Mouse (Mus musculus): Measurements from ENCODE around the gene Ncor2.
A peak's percentile ranks its signal among the peaks of the same experiment; 100 is the strongest.

Gene Ncor2

GRCm38 (mm10) chr5:125095525-125096175, 83.4 kb downstream of the Ncor2 start:
- TF ChIP-seq GATA4 (IDR thresholded peaks at IDR 0.05; ENCODE audit: insufficient replicate concordance, low read length), result no peak

DNA sequence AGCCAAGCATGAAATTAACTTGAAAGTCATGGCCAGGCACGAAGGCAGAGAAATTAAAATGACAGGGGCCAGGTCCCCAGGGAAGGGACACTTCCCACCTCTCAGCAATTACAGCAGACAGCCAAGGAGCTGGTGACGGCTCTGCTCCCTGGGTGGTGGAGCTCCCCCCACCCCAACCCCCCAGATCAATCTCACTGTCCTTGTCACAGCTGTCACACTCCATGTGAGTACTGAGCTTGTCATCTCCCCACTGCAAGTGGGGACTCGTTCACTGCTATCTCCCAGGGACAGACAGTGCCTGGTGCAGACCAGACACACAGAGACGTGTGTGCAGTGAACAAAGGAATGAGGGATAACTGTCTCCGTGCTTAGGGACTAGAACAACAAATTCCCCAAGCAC, 85.2 kb downstream of the Ncor2 start:
- TF ChIP-seq GATA4 (IDR thresholded peaks at IDR 0.05; ENCODE audit: insufficient replicate concordance, low read length), result no peak

GRCm38 (mm10) chr5:125088076-125088475, 90.9 kb downstream of the Ncor2 start:
- no peak for TF ChIP-seq GATA4 (IDR thresholded peaks at IDR 0.05; ENCODE audit: insufficient replicate concordance, low read length)

DNA sequence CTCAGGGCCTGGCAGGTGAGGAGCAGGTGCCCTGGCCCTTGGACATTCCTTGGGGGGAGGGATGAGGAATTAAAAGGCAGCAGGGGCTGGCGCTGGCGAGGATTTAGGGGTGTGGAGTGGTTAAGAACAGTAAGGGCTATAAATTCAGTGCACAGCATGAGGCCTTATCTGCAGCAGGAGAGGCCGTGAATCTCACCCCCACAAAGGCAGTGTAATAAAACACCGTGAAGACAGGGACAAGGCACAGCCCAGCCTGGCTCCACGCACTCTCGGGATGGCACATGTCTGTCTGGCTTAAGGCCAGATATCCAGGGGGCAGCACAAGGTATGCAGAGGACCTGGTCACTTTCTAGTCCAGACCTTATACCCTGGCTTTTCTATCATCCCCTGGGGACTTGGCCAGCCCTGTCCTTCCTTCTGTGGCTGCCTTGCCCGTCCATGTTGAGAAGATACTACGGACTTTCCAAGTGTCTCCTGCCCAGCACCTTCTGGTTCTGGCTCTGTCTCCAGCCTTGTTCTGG, 93.9 kb downstream of the Ncor2 start:
- no peak for TF ChIP-seq GATA4 (IDR thresholded peaks at IDR 0.05; ENCODE audit: insufficient replicate concordance, low read length)

- no peak for TF ChIP-seq GATA4 (IDR thresholded peaks at IDR 0.05; ENCODE audit: insufficient replicate concordance, low read length)
Observed at GRCm38 (mm10) chr5:125083674-125084073, 95.3 kb downstream of the Ncor2 start.

- TF ChIP-seq GATA4 (IDR thresholded peaks at IDR 0.05; ENCODE audit: insufficient replicate concordance, low read length), result no peak
Observed at GRCm38 (mm10) chr5:125081318-125082101, 97.5 kb downstream of the Ncor2 start.

- no peak for TF ChIP-seq GATA4 (IDR thresholded peaks at IDR 0.05; ENCODE audit: insufficient replicate concordance, low read length)
Observed at GRCm38 (mm10) chr5:125080787-125081317, 98.2 kb downstream of the Ncor2 start.

DNA sequence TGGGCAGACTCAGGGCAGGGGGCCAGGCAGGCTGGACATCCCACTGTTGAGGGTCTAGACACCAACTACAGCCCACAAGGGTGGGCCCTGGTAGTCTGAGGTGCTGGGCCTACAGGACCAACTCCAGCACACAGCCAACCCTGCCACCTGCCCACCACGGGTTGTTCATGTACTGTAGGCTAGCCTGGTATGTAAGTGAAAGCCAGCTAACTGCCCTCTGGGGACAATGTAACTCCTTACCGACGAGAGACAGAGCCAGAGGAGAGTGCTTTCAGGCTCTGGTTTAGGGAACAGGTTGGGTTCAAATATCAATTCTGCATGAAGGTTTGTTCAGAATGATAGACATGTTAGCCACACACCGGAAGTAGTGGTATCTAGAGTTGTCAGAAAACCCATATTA, 98.7 kb downstream of the Ncor2 start:
- TF ChIP-seq GATA4 (IDR thresholded peaks at IDR 0.05; ENCODE audit: insufficient replicate concordance, low read length), result no peak

GRCm38 (mm10) chr5:125078220-125078619, 100.8 kb downstream of the Ncor2 start:
- TF ChIP-seq GATA4 (IDR thresholded peaks at IDR 0.05; ENCODE audit: insufficient replicate concordance, low read length), result no peak

- TF ChIP-seq GATA4 (IDR thresholded peaks at IDR 0.05; ENCODE audit: insufficient replicate concordance, low read length), result peak; percentile 41; the same call in 1 of the 2 replicates
Observed at GRCm38 (mm10) chr5:125076183-125076582, 102.8 kb downstream of the Ncor2 start.

- TF ChIP-seq GATA4 (IDR thresholded peaks at IDR 0.05; ENCODE audit: insufficient replicate concordance, low read length), result no peak
Observed at GRCm38 (mm10) chr5:125074571-125075171, 104.3 kb downstream of the Ncor2 start.

DNA sequence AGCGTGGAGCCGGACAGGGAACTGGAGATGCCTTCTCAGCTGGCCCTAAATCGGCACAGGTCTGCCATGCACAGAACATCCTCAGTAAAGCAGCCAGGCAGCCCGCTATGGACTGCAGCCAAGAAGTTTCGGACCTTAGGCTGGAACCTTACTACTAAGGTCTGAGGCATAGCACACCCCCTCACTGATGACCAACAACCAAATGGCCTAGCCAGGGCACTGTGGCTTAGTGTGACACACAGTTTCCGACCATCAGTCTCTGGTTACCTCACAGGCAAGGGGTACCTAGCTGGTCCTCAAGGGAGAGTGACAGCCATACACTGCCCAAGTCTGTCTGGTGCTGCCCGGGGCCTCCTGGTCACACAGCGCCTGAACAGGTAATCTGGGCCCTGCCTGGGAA, 105.1 kb downstream of the Ncor2 start:
- no peak for TF ChIP-seq GATA4 (IDR thresholded peaks at IDR 0.05; ENCODE audit: insufficient replicate concordance, low read length)

GRCm38 (mm10) chr5:125073335-125073734, 105.7 kb downstream of the Ncor2 start:
- TF ChIP-seq GATA4 (IDR thresholded peaks at IDR 0.05; ENCODE audit: insufficient replicate concordance, low read length), result no peak

- no peak for TF ChIP-seq GATA4 (IDR thresholded peaks at IDR 0.05; ENCODE audit: insufficient replicate concordance, low read length)
Observed at GRCm38 (mm10) chr5:125072425-125072824, 106.6 kb downstream of the Ncor2 start.

DNA sequence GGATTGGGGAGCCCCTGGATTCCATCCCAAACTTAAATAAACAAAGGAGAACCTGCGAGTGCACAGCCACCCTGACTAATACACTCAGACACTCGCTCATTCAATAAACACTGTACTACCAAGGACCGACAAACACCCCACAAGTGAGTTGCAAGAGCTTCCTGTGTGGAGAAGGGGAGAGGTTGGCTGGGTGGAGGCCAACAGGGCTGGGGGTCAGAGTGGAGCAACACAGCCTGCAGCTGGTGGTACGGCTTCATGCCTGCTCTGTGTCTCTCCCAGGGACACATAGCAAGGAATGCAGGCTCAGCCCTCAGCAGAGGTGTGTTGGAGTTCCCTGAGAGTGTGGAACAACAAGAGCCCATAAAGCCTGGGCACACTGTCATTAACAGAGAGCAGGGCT, 107.1 kb downstream of the Ncor2 start:
- TF ChIP-seq GATA4 (IDR thresholded peaks at IDR 0.05; ENCODE audit: insufficient replicate concordance, low read length), result no peak

DNA sequence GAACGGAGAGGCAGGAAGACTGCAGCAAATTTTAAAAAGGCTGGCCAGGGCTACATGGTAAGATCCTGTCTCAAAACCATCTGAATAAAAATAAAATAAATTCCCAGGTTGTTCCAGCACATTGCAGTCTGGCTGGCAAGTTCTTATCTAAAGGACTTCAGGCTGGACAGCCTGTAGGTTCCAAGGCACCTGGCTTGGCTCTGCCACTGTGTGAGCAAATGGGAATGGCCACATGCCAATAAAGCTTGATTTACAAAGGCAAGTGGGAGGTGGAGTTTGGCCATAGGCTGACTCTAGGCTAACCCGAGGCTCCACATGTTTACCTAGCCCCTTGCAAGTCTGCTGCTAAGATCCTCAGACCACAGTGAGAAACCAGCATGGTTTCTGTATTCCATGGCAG, 108.6 kb downstream of the Ncor2 start:
- peak; percentile 54; the same call in 1 of the 2 replicates for TF ChIP-seq GATA4 (IDR thresholded peaks at IDR 0.05; ENCODE audit: insufficient replicate concordance, low read length)
